Mouse (Mus musculus): Measurements from ENCODE around the gene Galnt10.

DNA sequence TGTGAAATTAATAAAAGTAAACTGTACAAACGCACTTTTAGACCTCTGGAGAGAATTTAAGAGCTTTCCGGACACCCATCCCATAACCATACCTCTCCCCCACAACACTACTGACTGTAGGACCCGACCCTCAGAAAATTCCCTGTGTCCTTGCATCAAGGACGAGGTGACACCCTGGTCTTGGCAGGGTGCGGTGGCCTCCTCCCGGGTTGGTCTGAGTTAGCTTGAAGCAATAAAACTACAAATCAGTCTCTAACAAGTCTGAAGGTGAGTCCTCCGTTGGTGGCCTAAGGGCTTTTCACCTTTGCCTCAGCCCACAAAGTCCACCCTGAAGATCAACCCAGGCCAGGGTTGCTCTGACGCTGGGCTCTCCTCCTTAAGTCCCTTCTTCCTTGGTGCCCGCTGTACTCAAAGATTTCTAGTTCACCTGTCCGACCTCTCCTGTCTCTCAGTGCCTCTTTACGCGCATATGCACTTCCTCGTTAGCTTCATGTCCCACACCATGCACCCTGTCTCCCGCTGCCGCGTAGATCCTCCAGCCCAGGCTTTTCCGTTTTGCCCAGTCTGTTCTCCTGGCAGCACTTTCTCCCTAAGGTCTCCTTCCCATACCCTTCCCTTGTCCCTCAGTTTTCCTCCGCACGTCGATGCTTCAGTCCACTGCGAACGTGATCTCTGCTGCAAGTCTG lies 155.2 kb downstream of the Galnt10 start:
- TF ChIP-seq CTCF (conservative IDR thresholded peaks at IDR 0.05 in 1 of 2, IDR thresholded peaks at IDR 0.05 in 1 of 2; ENCODE audit: low read depth in 2 of 2, low read length in 2 of 2) (no peak), POLR2A (IDR thresholded peaks at IDR 0.05; ENCODE audit: low read depth, low read length) (no peak), MAX (IDR thresholded peaks at IDR 0.05; ENCODE audit: low read length) (no peak), MYC (IDR thresholded peaks at IDR 0.05; ENCODE audit: low read depth, low read length) (no peak), NRF1 (IDR thresholded peaks at IDR 0.05; ENCODE audit: low read depth, low read length) (no peak), UBTF (IDR thresholded peaks at IDR 0.05; ENCODE audit: low read depth, low read length) (no peak), ELF1 (IDR thresholded peaks at IDR 0.05; ENCODE audit: low read depth, low read length) (peak; percentile 52; the same call in 1 of the 2 replicates), SIN3A (IDR thresholded peaks at IDR 0.05; ENCODE audit: low read length) (no peak), ZC3H11A (IDR thresholded peaks at IDR 0.05; ENCODE audit: low read depth, low read length) (no peak), MXI1 (IDR thresholded peaks at IDR 0.05; ENCODE audit: low read depth, low read length) (no peak; the same call in 1 of the 2 replicates), E2F4 (IDR thresholded peaks at IDR 0.05; ENCODE audit: insufficient replicate concordance, low read depth, low read length) (no peak)
